Mouse (Mus musculus) gastrocnemius, postnatal 4 days (tissue): ENCODE data around the gene Ppp1r16b. TPM values are rescaled to one million over a fixed set of nuclear protein-coding genes. Genes with fewer than 3 reads are reported as not detected.

Experiments
- DNase-seq, 2 experiments: peaks; one replicate each; pipeline ENCODE4 v3.0.0; 2021 to 2022; ENCODE audit warnings: low spot score in 2 of 2, mixed read lengths in 2 of 2
- total RNA-seq, 2 experiments: library from RNA; stranded (reverse); gene quantifications; 2 replicates each; pipeline ENCODE4 v1.2.3; 2021

Gene Ppp1r16b
- total RNA-seq, 2 experiments from 2014 or later = 8.3 to 9.1 TPM

DNA sequence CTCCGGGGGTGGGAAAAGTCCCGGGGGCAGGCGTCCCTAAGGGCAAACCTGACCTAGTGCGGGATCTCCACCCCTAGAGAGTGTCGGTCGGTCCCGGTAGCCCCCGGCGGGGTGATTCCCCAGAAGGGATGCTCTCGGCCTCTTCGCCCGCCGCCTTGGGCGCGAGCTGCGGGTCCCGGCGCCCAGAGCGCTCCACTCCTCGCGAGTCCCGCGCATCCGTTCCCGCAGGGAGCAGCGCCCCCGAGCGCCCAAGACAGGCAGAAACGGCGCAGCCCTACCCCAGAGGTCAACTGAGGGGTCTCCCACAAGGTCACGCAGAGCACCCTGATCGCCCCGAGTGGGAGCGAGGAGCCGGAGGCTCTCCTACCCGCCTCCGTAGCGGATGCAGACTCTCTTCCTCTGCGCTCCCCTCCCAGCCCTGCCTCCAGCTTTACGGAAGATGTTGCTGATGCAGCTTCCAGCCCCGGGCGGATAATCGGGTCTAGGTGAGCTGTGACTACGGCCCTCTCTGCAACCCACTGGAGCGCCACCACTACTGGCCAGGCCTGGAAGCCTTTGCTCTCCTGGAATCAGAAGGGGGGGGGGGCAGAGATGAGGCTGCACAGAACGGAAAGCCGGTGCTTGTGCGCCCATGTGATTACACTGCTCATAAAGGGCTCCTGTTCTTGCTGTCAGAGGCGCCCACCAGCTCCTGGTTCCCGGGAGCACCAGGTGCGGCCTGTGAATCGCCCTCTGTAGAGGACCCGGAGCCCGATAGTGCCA, 2.7 kb downstream of the Ppp1r16b start:
- no peak for DNase-seq

DNA sequence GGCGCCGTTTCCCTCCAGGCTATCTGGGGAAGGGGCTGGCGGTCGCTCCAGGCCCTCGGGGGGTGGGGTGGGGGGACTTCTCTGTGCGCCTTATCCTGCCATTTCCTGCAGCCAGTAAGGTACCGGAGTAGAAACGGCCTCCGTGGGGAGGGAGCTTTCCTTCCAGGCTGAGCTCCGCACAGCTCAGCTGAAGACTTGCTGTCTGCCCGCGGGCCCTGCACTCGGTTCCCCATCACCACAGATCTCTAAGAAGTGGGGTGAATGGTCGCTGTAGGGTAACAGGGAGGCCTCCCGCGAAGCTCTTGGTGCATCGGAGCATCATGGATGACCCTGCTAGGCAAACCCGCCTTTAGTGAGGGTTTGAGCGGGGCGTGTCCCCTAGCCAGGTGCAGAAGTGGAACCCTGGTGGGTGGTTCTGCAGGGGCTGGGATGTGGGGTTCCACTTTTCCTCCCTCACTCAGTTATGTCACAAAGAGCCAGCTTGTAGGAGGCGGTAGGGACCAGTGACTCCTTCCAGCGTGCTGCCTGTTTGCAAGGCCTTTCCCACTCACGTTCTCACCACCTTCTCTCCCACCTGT, 3.3 kb downstream of the Ppp1r16b start:
- DNase-seq = no peak

DNA sequence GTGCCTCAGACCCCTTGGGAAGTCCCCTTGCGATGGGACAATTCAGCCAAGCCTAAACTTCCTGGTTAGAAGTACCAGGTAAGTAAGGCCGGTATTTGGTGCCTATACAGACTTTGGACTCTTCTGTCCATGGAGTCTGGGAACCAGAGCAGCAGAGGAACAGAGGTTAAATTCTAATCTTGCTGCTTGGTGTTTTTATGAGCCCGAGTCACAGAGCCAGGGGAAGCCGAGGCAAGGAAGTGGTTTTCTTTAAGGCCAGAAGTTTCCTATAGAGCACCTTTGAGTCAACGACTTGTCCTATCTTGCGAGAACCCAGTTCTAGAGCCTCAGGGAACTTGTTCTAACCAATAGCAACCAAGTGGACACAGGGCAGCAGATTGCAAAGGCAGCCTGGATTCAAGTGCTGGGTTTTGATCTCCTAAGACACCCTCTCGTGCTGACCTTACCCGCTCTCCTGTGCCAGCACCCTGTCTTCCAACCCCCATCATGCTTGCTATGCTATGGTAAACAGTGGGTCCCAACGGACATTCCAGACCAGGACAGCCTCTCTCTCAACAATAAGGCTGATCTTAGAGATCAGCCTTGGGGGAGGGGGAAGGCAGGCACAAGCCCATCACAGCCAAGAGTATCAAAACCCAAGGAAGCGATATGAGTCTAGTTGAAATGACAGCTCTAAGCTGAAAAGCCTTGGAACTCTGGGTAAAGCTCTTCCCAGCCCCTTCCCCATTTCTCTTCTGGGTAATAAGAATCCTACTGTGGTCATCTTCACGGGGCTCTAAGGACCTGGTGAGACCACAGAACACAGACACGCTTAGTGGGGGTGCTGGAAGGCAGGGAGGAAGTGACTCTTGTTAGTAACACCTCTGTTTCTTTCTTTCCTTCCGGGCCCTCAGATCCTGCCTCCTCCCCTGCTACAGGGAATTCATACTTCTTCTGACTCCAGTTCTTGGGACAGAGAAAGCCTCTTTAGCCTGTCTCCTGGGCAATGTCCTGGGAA, 4.3 kb downstream of the Ppp1r16b start:
- DNase-seq = no peak

DNA sequence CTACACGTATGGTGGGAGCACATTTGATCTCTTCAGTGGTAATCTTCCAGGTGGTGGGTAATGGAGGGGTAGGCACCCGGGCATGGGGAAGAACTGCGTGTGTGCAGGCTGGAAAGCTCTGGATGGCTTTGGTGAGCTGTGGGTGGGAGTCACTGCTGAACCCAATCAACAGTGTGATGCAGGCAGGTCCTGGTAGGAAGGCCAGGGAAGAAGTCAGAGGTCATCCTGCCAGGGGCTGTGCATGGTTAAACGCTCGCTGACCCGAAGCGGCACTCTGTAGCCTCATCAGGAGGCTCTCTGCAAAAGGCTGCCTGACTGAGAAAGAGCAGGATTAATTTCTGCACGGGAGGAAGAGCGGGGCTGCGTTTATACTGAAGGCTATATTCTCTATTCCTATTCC, 5.4 kb downstream of the Ppp1r16b start:
- DNase-seq = no peak

DNA sequence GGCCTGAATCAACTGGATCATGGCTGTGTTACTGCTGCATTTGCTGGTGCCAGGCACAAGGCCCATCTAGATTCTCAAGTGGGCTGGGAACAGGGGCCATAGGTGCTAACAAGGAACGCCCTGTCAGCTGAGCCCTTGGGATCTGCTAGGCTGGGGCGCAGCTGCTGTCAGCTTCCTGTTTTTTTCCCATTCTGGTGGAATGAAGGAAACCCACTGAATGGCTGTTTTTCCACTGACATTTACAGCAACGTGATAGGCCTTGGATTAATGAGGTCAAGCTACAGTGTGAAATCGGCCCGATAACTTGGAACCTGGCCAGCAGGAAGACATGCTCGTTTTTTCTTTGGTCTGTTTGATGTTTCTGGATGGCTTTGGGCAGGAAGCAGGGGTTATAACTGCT, 7.6 kb downstream of the Ppp1r16b start:
- peak in 1 of 2 experiments; percentile 36 for DNase-seq

DNA sequence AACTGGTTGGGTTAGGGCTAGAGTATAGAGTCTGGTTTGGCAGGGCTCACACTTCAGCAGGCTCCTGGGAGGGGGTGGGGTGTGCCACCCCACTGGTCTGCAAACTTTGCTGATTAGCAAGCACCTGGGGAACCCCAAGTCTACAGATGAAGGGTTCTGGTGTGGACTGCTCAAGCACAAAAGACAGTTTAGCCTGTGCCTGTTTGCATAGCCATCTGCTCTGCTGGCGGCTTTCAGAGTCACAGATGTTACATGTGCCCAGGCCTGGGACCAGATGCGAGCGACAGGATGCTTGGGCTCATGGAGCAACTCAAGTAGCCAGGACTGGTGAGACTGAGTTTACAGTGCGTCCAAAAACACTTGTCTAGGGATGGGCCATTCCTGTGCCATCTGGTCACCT, 8.3 kb downstream of the Ppp1r16b start:
- no peak for DNase-seq

DNA sequence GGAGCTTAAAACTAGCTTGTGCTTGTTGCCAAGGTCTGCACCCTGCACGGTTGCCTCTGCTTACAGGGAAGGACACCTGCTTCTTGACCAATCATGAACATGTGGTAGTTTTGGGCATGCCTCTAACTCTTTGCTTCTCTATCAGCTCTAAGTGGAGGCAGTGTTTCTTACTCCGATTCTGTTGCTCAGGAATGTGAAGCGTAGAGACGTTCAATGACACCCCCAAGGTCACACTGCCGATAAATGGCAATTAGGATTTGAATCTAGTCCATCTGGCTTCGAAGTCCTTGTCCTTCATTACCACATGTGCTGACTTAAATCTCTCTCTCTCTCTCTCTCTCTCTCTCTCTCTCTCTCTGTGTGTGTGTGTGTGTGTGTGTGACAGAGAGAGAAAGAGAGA, 8.9 kb downstream of the Ppp1r16b start:
- DNase-seq = no peak

DNA sequence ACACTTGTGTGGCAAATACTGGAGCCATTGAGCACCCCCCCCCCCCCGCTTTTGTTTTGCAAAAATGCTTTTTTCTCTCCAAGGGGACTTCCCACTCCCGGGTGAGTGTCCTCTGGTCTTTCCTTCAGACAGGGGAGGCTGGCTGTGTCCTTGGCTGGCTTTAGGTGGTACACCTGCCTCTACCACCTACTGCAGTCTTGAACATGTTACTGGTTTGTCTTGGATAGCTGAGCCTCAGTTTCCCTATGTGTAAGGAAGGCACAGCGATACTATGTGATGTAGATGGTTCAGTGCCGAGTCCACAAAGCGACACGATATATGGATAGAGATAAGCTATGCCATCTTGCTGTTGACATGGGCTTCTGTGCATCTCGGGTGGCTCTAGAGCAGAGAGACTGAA, 9.6 kb downstream of the Ppp1r16b start:
- DNase-seq = no peak

DNA sequence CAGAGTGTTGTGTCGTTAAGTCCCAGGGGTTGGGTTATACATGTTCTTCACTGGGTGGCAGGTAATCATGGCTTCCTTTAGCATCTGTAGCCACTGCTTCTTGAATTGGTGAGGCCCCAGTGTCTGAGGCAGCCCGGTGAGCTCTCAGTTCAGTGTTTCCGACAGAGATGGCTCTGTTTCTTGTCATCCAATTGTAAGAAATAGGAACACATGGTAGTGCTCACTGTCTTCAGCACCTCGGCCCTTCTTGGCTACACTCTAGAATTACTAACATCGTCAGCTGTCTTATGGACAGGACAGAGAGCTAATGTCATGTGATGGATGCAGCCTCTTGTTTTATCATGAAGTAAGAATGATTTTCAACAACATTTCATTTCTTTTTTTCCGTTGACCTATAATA, 10.0 kb downstream of the Ppp1r16b start:
- DNase-seq = no peak

DNA sequence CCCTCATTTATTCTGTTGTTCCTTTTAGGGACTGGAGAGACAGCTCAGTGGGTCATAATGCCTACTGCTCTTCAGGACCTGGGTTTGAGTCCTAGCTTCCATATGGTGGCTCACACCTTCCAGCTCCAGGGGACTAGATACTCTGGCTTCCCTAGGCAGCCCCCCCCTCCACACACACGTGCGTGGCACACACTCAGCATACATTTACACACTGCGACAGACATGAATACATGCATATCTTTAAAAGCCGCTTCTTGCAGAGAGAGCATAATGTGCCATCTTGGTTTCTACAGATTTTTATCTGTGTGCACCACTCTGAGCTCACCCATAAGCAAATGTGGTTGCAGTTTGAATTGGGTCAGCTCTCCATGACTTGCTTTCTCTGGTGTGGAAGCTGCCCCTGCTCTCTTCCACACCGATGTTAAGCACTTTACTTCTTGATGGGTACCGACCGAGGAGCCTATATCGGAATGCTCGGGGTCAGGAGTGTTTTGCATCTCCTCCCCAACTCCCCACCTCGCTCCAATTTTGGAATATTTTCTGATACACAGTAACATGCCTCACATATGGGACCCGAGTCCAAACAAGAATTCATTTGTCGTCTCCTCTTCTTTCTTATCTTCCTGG, 10.8 kb downstream of the Ppp1r16b start:
- no peak for DNase-seq

DNA sequence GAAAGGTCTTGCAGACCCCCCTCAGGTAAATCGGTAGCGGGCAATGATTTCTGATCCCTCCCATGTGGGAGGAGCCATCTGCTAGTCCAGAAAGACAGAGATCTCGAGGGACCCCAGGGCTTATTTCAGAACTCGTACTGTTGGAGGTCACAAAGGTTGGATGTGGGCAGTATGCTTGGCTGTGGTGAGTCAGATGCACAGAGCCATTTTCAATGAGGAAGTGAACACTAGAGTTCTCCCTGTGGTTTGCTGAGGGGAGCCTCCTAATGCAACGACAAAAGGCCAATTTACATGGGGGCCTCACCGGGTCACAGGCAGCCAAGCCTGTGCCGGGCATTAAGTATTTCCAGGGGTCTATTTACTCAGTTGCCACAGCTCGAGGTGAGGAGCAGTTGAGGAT, 12.7 kb downstream of the Ppp1r16b start:
- DNase-seq = no peak

DNA sequence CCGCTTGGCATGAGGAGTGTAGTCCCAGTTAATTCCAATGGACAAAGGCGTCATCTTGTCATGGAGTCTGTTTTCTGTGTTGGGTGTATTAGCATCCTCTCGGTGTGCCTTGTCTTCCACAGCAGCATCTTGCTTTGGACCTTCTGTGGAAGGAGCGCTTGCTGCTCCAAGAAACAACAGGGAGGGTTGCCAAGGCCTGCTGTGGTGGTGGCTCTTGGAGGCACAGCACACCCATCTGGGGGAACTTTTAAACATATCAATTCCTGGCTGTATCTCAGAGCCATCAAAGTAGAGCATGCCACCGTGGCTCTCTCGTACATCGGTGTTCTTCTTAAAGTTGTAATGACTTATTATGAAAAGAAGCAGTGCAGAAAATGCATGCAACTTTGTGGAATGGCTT, 13.9 kb downstream of the Ppp1r16b start:
- DNase-seq = no peak

DNA sequence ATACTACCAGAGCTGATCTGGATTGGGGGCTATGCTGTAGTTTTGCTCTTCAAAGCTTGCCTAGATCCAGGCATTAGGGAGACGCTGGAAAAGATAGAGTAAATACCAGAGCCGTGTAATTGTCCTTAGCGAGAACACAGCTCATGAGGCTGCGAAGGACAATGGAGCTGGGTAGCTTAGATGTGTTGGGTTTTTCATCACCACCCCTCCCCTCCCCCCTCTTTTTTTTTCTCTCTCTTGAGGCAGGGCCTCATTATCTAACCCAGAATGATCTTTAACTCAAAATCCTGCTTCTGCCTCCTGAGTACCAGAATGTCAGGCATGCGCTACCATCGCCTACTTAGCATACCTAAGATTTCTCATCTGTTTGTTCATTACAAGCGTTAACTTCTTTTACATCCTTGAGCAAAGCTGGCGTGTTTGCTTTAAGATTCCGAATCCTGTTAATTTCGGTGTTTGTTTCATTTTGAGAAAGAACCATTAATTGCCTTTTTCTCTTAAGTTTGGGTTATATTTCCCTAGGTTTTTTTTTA, 15.2 kb downstream of the Ppp1r16b start:
- DNase-seq = no peak

DNA sequence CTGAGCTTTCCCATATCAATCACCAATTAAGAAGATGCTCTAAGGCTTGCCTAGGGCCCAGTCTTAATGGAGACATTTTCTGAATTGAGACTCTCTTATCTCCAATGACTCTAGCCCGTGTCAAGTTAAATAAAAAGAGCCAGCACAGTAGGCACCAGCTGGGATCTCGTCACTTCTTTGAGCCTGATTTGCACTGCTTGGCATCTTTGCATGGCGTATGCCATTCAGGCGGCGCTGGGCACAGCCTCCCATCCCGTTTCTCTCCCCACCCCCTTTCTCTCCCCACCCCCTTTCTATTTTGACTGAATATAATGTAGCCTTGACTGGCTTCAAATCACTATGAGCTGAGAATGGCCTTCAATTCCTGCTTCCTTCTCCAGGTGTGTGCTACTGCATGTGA, 16.5 kb downstream of the Ppp1r16b start:
- no peak for DNase-seq

DNA sequence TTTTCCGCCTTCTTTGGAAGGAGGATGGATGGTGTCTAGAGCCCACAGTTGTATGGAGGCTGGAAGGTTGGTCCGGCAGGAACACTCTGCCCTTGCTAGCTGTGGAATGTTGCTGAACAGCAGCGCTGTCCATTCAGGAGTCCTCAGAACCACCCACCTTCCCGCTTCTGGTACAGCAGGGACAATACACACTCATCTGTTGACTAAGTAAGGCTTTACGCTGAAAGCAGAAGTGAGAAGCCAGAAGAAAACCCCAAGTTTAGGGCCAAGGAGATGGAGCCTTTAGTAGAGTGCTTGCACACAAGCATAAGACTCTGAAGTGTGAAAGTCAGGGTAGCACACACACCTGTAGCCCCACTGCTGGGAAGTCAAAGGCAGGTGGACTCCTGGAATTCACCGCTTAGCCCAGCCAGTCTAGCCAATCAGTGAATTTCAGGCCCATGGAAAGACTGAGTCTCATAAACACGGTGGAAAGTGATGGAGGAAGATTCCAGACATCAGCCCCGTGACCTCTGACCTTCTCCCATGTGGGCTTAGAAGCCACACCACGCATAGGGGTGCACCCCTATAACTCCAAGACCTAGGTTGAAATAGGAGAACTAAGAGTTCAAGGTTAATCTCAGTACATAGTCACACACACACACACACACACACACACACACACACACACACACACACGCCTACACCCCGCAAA, 17.3 kb downstream of the Ppp1r16b start:
- no peak for DNase-seq

DNA sequence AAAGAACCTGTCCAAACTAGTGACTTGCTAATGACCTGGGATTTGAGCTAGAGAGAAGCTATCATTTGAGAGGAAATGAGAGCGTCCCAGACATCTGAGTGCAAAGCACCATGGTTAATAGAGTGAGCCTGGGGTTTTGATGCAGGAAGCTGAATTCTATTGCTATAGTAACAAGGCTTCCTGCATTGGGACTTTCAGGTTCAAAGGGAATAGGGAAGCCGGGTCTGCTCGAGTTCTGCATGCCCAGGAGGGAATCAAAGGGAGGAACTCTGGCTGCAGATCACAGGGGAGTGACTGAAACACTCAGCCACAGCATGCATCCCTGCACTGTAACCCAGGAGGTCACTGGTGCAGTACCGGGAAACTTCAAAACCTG, 17.8 kb downstream of the Ppp1r16b start:
- DNase-seq = no peak

DNA sequence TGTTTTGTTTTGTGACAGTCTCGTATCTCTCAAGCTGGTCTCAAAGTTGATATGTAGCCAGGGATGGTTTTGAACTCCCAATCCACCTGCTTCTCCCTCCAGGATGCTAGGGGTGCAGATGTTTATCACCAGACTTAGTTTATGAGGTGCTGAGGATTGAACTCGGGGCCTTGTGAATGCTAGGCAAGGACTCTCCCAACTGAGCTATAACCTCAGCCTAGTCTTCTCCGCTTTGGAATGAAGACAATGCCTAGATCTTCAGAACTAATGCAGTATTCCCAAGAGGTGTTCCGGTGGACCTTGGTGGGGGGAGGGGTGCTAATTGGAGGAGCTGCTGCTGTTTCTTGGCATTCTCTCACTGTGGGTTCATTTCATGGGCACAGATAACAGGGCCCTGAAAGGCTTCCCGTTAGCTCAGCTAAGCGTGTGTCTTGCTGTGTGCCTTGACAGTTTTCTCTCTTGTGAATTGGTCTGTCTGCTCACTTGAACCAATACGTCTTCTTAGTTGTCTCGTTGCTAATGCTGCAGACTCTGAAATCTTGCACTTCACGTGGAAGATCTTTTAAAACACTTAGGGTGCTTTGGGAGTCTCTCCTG, 19.1 kb downstream of the Ppp1r16b start:
- no peak for DNase-seq

DNA sequence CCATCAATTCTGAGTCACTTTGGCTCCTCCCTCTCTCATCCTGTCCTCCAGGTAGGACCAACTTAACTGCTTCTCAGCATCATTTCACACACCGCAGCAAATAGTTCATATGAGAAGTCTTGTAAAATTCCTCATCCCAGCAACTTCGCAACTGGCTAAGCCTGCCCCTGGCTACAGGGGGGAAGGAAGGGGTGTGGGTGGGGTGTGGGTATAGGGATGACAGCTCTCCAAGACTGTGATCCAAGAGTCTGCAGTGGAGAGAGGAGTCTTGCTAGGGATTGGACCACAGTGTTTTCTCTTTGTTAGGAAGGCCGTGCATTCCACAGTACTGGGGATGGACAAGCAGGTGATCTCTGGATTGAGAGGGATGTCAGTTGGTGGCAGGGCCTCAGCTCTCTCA, 19.7 kb downstream of the Ppp1r16b start:
- no peak for DNase-seq

DNA sequence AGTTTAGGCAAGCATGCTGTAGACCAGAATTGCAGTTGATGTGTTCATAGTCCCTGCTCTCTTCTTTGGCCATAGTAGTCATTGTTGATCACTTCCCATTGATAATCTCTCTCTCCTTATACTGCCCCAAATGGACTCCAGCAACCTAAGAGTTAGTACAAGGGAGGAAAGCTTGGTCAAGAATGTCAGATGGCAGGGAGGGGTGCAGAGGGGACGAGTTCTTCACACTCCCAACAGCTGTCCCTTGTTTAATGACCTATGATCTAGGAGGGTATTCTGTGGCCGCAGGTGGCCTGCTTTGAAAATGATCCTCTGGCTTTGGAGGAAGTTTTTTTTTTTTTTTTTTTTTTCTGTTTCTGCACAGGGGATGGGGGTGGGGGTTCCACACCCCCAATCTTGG, 21.2 kb downstream of the Ppp1r16b start:
- no peak for DNase-seq

DNA sequence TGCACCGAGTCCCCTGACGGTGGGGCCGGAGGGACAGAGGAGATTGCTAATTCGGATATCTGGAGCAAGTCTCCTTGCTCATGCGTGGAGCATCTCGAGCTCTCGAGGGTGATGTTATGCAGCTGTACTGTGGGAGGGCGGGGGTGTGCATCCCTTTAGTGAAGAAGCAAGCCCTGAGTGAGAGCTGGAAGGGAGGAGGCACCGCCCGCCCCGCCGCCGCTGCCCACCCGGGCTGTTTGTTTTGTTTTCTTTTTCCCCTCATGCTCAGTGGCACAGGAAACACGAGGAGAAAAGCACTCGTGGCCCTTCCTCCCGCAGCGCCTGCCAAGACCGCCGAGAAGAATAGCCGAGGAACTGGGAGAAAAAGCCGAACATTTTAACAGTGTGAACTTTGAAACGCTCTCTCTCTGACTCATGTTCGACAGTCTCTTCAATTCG, 22.6 kb downstream of the Ppp1r16b start:
- DNase-seq = no peak
